Mouse (Mus musculus): ENCODE measurements around the gene Hcrt. TPM values are rescaled to one million over a fixed set of nuclear protein-coding genes. Genes with fewer than 3 reads are reported as not detected.

Hcrt gene
- polyA plus RNA-seq, 1 experiment from 2014 or later: not detected

DNA sequence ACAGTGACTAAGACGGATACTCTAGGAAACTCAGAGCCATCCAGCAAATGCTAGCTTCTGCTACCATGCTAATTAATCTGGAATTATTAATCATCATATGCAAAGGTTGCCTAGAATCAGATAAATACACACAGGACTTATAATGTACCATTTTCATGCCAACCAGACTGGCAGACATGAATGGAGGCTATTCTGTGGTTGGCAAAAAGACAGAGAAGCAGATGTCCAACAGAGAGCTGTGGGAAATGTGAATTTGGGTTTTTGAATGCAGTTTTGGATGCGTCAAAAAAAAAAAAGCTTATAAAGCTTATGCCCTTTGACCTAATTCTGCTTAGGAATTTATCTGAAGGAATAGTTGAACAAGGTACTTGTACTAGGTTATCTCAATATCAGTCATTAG is 23.0 kb upstream of the Hcrt start:
- ATAC-seq (ENCODE audit: low FRiP score, low read depth): no peak

GRCm38 (mm10) chr11:100784286-100784685 is 21.6 kb upstream of the Hcrt start:
- H3K36me3 ChIP-seq: peaks cover 55% of the 10 kb centered on the region
- 84% methylated on average over 8 of the region's 8 CpGs for WGBS
- ATAC-seq (ENCODE audit: low FRiP score, low read depth): no peak

More for the DNA sequence above, 23.0 kb upstream of the Hcrt start:
- H3K4me2 ChIP-seq (replicated peaks): no peak overlapping the region
- no peak overlapping the region for H3K4me3 ChIP-seq
- no peak overlapping the region for H3K27ac ChIP-seq
- H3K27me3 ChIP-seq: no peaks in the 10 kb centered on the region
- H3K4me1 ChIP-seq: peaks cover 16% of the 10 kb centered on the region; the same call in 1 of the 2 replicates
- H3K9me3 ChIP-seq: no peaks in the 10 kb centered on the region
- peaks cover 55% of the 10 kb centered on the region for H3K36me3 ChIP-seq
- WGBS: 98% methylated on average over 2 of the region's 2 CpGs
- no peak overlapping the region for H3K9ac ChIP-seq

GRCm38 (mm10) chr11:100782568-100782967 is 19.8 kb upstream of the Hcrt start:
- H3K36me3 ChIP-seq: peaks cover 51% of the 10 kb centered on the region
- 90% methylated on average over 13 of the region's 13 CpGs for WGBS
- no peak for ATAC-seq (ENCODE audit: low FRiP score, low read depth)

More at GRCm38 (mm10) chr11:100784286-100784685, 21.6 kb upstream of the Hcrt start:
- H3K27ac ChIP-seq: no peak overlapping the region
- no peak overlapping the region for H3K4me2 ChIP-seq (replicated peaks)
- no peaks in the 10 kb centered on the region for H3K27me3 ChIP-seq
- H3K9me3 ChIP-seq: no peaks in the 10 kb centered on the region
- H3K9ac ChIP-seq: no peak overlapping the region
- H3K4me1 ChIP-seq: peaks cover 12% of the 10 kb centered on the region; the same call in 1 of the 2 replicates
- H3K4me3 ChIP-seq: no peak overlapping the region

DNA sequence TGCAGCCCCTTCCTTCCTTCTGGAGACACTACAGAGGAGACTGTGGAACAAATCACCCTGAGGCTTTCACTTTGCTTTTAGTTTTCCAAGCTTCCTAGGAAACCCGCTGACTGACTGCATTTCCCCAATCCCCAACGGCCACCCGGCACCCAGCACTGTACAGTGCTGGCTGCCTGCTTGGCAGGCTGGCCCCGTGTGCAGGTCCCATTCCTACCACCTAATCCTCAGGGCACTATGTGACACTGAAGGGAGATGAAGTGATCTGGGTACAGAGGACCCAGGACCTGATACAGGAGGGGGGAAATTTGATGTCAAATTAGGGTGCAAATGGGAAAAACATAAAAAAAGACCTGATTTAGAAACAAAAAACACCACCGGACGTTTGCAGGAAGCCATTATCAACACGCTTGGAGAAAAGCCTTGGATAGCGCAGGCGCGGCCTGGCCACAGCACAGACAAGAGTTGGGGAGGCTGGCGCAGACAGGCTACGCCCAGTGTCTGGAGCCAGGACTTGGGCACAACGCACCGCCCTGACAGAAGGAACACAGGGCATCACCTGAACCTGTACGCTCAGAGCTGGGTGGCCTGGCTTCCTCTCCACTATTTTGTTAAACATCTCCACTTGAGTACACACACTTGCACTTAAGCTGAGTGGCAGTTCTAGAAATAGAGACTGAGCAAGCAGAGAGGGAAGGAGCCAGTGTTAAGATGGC is 19.2 kb upstream of the Hcrt start:
- peaks cover 51% of the 10 kb centered on the region for H3K36me3 ChIP-seq
- no peaks in the 10 kb centered on the region for H3K27me3 ChIP-seq
- WGBS: 90% methylated on average over 15 of the region's 15 CpGs

More at GRCm38 (mm10) chr11:100782568-100782967, 19.8 kb upstream of the Hcrt start:
- Histone ChIP-seq H3K27me3 (no peaks in the 10 kb centered on the region), H3K9ac (no peak overlapping the region), H3K9me3 (no peaks in the 10 kb centered on the region), H3K4me3 (no peak overlapping the region), H3K4me2 (replicated peaks) (no peak overlapping the region), H3K27ac (no peak overlapping the region), H3K4me1 (0 out of 2 replicates have a peak, but pooled peaks cover 4% of the 10 kb centered on the region)

DNA sequence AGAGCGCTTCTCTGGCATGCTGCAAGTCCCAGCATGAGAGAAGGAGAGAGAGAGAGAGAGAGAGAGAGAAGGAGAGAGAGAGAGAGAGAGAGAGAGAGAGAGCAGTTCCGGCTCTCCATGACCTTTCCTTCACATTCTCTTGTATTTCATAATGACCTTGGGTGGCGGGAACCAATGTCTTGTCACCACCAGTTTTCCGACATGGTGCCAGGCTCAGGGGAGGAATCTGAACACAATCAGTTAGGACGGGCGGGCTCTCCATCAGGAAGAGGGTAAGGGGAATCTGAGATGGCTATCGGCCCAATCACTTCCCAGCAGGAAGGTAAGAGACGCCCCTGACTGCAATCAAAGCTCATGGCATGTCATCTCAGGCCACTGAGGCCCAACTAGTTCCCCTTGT is 17.5 kb upstream of the Hcrt start:
- no peaks in the 10 kb centered on the region for H3K9me3 ChIP-seq
- no peak for ATAC-seq (ENCODE audit: low FRiP score, low read depth)
- no peak overlapping the region for H3K9ac ChIP-seq
- no peaks in the 10 kb centered on the region for H3K4me1 ChIP-seq
- no peak overlapping the region for H3K4me3 ChIP-seq
- WGBS: 85% methylated on average over 8 of the region's 8 CpGs
- H3K36me3 ChIP-seq: peaks cover 44% of the 10 kb centered on the region
- H3K27ac ChIP-seq: no peak overlapping the region
- no peaks in the 10 kb centered on the region for H3K27me3 ChIP-seq
- H3K4me2 ChIP-seq (replicated peaks): no peak overlapping the region

More for the DNA sequence above, 19.2 kb upstream of the Hcrt start:
- no peak for ATAC-seq (ENCODE audit: low FRiP score, low read depth)
- Histone ChIP-seq H3K4me2 (replicated peaks) (no peak overlapping the region), H3K4me3 (no peak overlapping the region), H3K27ac (no peak overlapping the region), H3K9me3 (no peaks in the 10 kb centered on the region), H3K4me1 (0 out of 2 replicates have a peak, but pooled peaks cover 4% of the 10 kb centered on the region), H3K9ac (no peak overlapping the region)

DNA sequence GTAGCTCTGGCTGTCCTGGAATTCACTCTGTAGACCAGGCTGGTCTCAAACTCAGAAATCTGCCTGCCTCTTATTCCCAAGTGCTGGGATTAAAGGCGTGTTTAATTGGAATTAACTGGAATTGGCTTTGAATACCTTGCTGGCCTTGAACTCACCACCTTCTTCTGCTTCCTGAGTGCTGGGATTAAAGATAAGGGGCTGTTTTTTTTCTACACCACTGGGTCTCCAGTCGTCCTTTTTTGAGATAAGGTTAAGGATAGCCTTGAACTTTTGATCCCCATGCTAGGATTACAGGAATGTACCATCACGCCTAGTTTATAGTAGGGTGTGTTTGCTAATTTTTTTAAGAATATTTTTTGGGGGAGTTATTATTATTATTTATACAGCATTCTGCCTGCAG is 15.3 kb upstream of the Hcrt start:
- no peak for ATAC-seq (ENCODE audit: low FRiP score, low read depth)
- Histone ChIP-seq H3K27ac (no peak overlapping the region), H3K4me2 (replicated peaks) (no peak overlapping the region), H3K4me1 (no peaks in the 10 kb centered on the region), H3K4me3 (no peak overlapping the region), H3K9ac (no peak overlapping the region), H3K27me3 (no peaks in the 10 kb centered on the region), H3K9me3 (no peaks in the 10 kb centered on the region), H3K36me3 (peaks cover 31% of the 10 kb centered on the region)
- whole genome bisulfite sequencing: 72% methylated on average over 3 of the region's 3 CpGs

DNA sequence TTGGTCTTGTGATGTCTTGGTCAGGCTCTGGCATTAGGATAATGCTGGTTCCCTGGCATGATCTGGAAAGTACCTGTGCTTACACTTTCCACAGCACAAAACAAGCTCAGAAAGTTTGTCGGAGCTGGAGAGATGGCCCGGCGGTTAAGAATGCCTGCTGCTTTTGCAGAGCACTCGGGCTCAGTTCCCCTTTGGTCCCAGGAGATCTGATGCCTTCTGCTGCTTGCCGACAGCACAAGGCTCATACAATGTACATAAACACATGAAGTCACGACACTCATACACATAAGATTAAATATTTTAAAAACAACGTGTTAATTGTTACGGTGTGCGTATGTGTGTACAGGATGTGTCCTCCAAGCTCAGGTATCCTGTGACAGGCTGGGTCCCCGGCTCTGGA is 13.2 kb upstream of the Hcrt start:
- ATAC-seq (ENCODE audit: low FRiP score, low read depth): no peak
- Histone ChIP-seq H3K4me1 (no peaks in the 10 kb centered on the region), H3K27ac (no peak overlapping the region), H3K4me2 (replicated peaks) (no peak overlapping the region), H3K9me3 (no peaks in the 10 kb centered on the region), H3K9ac (no peak overlapping the region), H3K27me3 (no peaks in the 10 kb centered on the region), H3K4me3 (no peak overlapping the region), H3K36me3 (peaks cover 15% of the 10 kb centered on the region)
- 82% methylated on average over 10 of the region's 10 CpGs for WGBS

DNA sequence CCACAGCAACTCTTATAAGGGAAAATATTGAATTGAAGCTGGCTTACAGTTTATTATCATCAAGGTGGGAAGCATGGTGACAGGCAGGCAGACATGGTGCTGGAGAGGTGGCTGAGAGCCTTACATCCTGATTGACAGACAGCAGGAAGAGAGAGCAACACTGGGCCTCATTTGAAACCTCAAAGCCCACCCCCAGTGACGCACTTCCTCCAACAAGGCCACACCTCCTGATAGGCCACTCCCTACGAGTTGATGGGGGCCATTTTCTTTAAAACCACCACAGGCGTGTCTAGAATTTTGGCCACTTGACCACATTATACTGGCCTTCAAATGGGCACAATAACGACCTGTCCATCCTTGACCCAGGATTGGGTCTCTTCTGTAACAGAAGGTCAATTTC is 11.5 kb upstream of the Hcrt start:
- Histone ChIP-seq H3K4me1 (peaks cover 7% of the 10 kb centered on the region), H3K4me3 (no peak overlapping the region), H3K4me2 (replicated peaks) (no peak overlapping the region), H3K9me3 (no peaks in the 10 kb centered on the region), H3K36me3 (peaks cover 7% of the 10 kb centered on the region), H3K9ac (no peak overlapping the region), H3K27me3 (no peaks in the 10 kb centered on the region), H3K27ac (no peak overlapping the region)
- WGBS: 79% methylated on average over 4 of the region's 4 CpGs
- ATAC-seq (ENCODE audit: low FRiP score, low read depth): no peak

GRCm38 (mm10) chr11:100770646-100771408 is 8.1 kb upstream of the Hcrt start, which contains the start of gene Ghdc:
Gene Ghdc, minus strand, starts transcription at chr11:100770957.
- peak within 1 kb of the TSS; percentile 56 for H3K4me3 ChIP-seq
- H3K4me1 ChIP-seq: peaks cover 7% of the 10 kb centered on the region
- H3K9me3 ChIP-seq: no peaks in the 10 kb centered on the region
- peak within 1 kb of the TSS; percentile 62 for H3K9ac ChIP-seq
- peak within 1 kb of the TSS; percentile 61 for H3K4me2 ChIP-seq (replicated peaks)
- WGBS: 12% methylated on average over 17 of the region's 17 CpGs
- ATAC-seq (ENCODE audit: low FRiP score, low read depth): peak; percentile 57; the same call in 1 of the 2 replicates
- no peak within 1 kb of the TSS for H3K27ac ChIP-seq
- H3K27me3 ChIP-seq: no peaks in the 10 kb centered on the region
- no peaks in the 10 kb centered on the region for H3K36me3 ChIP-seq

GRCm38 (mm10) chr11:100769980-100770379 is 7.2 kb upstream of the Hcrt start:
- no peak overlapping the region for H3K27ac ChIP-seq
- 67% methylated on average over 6 of the region's 6 CpGs for WGBS
- H3K9ac ChIP-seq: peak overlapping the region; percentile 62

DNA sequence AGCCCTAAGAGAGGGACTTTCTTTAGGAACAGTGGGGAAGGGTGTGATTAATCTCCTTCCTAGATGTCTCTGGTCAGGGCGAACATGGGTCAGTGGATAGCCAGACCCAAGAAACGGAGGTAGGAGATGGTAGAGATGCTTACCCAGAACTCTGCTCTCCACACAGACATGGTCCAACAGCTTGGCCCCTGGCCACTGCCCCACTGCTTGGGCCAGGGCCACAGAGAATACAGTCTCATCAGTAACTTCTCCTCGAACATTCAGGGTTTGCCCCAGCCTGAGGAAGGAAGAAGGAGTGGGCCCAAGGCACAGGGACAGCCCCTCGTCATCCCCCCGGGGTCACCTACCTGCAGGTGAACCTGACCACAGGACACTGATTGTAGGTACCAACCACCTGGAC is 5.1 kb upstream of the Hcrt start:
- no peak for ATAC-seq (ENCODE audit: low FRiP score, low read depth)
- H3K27me3 ChIP-seq: peaks cover 6% of the 10 kb centered on the region
- peaks cover 7% of the 10 kb centered on the region for H3K4me1 ChIP-seq
- no peak overlapping the region for H3K4me2 ChIP-seq (replicated peaks)
- 83% methylated on average over 5 of the region's 5 CpGs for WGBS
- H3K36me3 ChIP-seq: no peaks in the 10 kb centered on the region
- H3K4me3 ChIP-seq: no peak overlapping the region
- no peak overlapping the region for H3K27ac ChIP-seq
- H3K9ac ChIP-seq: no peak overlapping the region
- no peaks in the 10 kb centered on the region for H3K9me3 ChIP-seq

More at GRCm38 (mm10) chr11:100769980-100770379, 7.2 kb upstream of the Hcrt start:
- H3K27me3 ChIP-seq: no peaks in the 10 kb centered on the region
- H3K36me3 ChIP-seq: no peaks in the 10 kb centered on the region
- peaks cover 7% of the 10 kb centered on the region for H3K4me1 ChIP-seq
- H3K9me3 ChIP-seq: no peaks in the 10 kb centered on the region
- H3K4me2 ChIP-seq (replicated peaks): peak overlapping the region; percentile 61
- ATAC-seq (ENCODE audit: low FRiP score, low read depth): no peak
- H3K4me3 ChIP-seq: peak overlapping the region; percentile 56

GRCm38 (mm10) chr11:100766726-100767125 is 4.0 kb upstream of the Hcrt start:
- Histone ChIP-seq H3K9me3 (no peaks in the 10 kb centered on the region), H3K36me3 (no peaks in the 10 kb centered on the region), H3K4me2 (replicated peaks) (no peak overlapping the region), H3K27me3 (peaks cover 18% of the 10 kb centered on the region), H3K4me3 (no peak overlapping the region), H3K4me1 (peaks cover 11% of the 10 kb centered on the region), H3K27ac (no peak overlapping the region), H3K9ac (no peak overlapping the region)
- WGBS: 79% methylated on average over 9 of the region's 9 CpGs
- ATAC-seq (ENCODE audit: low FRiP score, low read depth): no peak
